Mouse (Mus musculus): Measurements from ENCODE around the gene Gdpd2. TPM values are rescaled to one million over a fixed set of nuclear protein-coding genes. Genes with fewer than 3 reads are reported as not detected.

Gene Gdpd2
- polyA plus RNA-seq, 1 experiment from 2014 or later = 34.1 TPM

DNA sequence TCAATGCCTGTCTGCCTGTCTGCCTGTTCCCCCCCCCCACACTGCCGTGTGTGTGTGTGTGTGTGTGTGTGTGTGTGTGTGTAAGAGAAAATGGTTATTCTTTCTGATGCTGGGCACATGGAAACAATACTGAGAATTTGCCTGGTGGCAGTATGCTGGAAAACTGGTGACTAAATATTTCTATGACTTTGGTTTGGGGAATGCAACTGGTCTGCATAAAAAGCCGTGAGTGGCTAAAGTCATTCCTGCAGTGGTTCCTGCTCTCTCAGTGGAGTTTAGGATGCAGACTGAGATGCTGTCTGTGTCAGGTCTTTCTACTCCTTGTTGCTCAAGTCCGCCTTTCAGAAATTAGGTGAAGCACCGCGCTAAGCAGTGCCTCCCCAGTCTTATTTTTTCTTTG lies 48.7 kb downstream of the Gdpd2 start:
- Histone ChIP-seq H3K9me3 (no peaks in the 10 kb centered on the region), H3K4me1 (peaks cover 19% of the 10 kb centered on the region; the same call in 1 of the 2 replicates), H3K4me3 (peak overlapping the region; percentile 39), H3K27me3 (replicated peaks) (no peaks in the 10 kb centered on the region), H3K9ac (no peak overlapping the region), H3K36me3 (replicated peaks) (no peaks in the 10 kb centered on the region), H3K27ac (no peak overlapping the region), H3K4me2 (peak overlapping the region; percentile 46)
- ATAC-seq (replicated peaks) = no peak
- 27% methylated on average over 5 of the region's 5 CpGs for WGBS

Other genes with a start within 250 kb of the Gdpd2 start
- gene Igbp1, start 235.6 kb upstream of the Gdpd2 start, polyA plus RNA-seq (2015; fragmentation: Nextera tagmentation; extraction: Ambion mirVana) = 23.2 and 24.9 TPM in 2 replicates
- gene Dgat2l6, start 205.0 kb upstream of the Gdpd2 start, polyA plus RNA-seq (2015; fragmentation: Nextera tagmentation; extraction: Ambion mirVana) = 0.05 TPM in 1 of 2 replicates, not detected in the other
- not detected in 2 replicates for gene Awat1, start 157.6 kb upstream of the Gdpd2 start, polyA plus RNA-seq (2015; fragmentation: Nextera tagmentation; extraction: Ambion mirVana)
- not detected in 2 replicates for gene P2ry4, start 135.0 kb upstream of the Gdpd2 start, polyA plus RNA-seq (2015; fragmentation: Nextera tagmentation; extraction: Ambion mirVana)
- not detected in 2 replicates for gene Arr3, start 124.4 kb upstream of the Gdpd2 start, polyA plus RNA-seq (2015; fragmentation: Nextera tagmentation; extraction: Ambion mirVana)
- 4.0 and 4.6 TPM in 2 replicates for gene Kif4, start 104.1 kb upstream of the Gdpd2 start, polyA plus RNA-seq (2015; fragmentation: Nextera tagmentation; extraction: Ambion mirVana)
- 94.0 and 98.2 TPM in 2 replicates for gene Pdzd11, start 103.3 kb upstream of the Gdpd2 start, polyA plus RNA-seq (2015; fragmentation: Nextera tagmentation; extraction: Ambion mirVana)
- gene Dlg3, start 37.8 kb downstream of the Gdpd2 start, polyA plus RNA-seq (2015; fragmentation: Nextera tagmentation; extraction: Ambion mirVana) = 6.2 and 6.6 TPM in 2 replicates